Mouse (Mus musculus) neural tube, embryonic 15.5 days (tissue): ENCODE measurements at regions not wholly inside any gene's neighbourhood (a gene's known extent, or its start where the extent isn't known, plus 50 kb on each side); places are given as distances from the start of the nearest gene placed in this dataset.

Experiments used
- ATAC-seq: fragments of 200-750 bp; cut with Nextera tagmentation; 2 replicates; pipeline ENCODE4 v1.8.0; 2017; ENCODE audit warnings: mild to moderate bottlenecking, moderate TSS enrichment, moderate library complexity; ENCODE audit not compliant: low FRiP score
- H3K27ac ChIP-seq: fragments of 300-500 bp; sonication (generic); replicated peaks from 2 replicates; pipeline ENCODE4 v1.5.1; 2015; ENCODE audit warnings: mild to moderate bottlenecking, inconsistent platforms
- H3K27me3 ChIP-seq: fragments of 300-500 bp; sonication (generic); replicated peaks from 2 replicates; pipeline ENCODE4 v1.6.1; 2015; ENCODE audit warnings: inconsistent platforms
- H3K36me3 ChIP-seq: fragments of 300-500 bp; sonication (generic); 2 replicates; pipeline ENCODE4 v1.6.1; 2015; ENCODE audit warnings: inconsistent platforms
- H3K4me1 ChIP-seq: fragments of 300-500 bp; sonication (generic); 2 replicates; pipeline ENCODE4 v1.6.1; 2015; ENCODE audit warnings: inconsistent platforms
- H3K4me2 ChIP-seq: fragments of 300-500 bp; sonication (generic); 2 replicates; pipeline ENCODE4 v1.6.1; 2015; ENCODE audit warnings: inconsistent platforms, mild to moderate bottlenecking, moderate library complexity
- H3K4me3 ChIP-seq: fragments of 300-500 bp; sonication (generic); replicated peaks from 2 replicates; pipeline ENCODE4 v1.5.1; 2015; ENCODE audit warnings: mild to moderate bottlenecking, inconsistent platforms
- H3K9ac ChIP-seq: fragments of 300-500 bp; sonication (generic); replicated peaks from 2 replicates; pipeline ENCODE4 v1.6.1; 2015; ENCODE audit warnings: mild to moderate bottlenecking, inconsistent platforms
- H3K9me3 ChIP-seq: fragments of 300-500 bp; sonication (generic); replicated peaks from 2 replicates; pipeline ENCODE4 v1.6.1; 2016; ENCODE audit warnings: inconsistent platforms
- WGBS: fragments of 180-500 bp; shearing (Covaris S2); methylation state at CpG from one replicate; pipeline ENCODE4 v1.1.7; 2015; ENCODE audit warnings: mixed read lengths; 5-methylcytosine and 5-hydroxymethylcytosine counted together

GRCm38 (mm10) chr12:86626684-86627083, 51.8 kb upstream of the Vash1 start:
- ATAC-seq = no peak
- no peaks in the 10 kb centered on the region for H3K27me3 ChIP-seq
- no peak overlapping the region for H3K9ac ChIP-seq
- WGBS = 76% methylated on average over 3 of the region's 3 CpGs
- no peak overlapping the region for H3K27ac ChIP-seq
- no peaks in the 10 kb centered on the region for H3K4me1 ChIP-seq
- no peaks in the 10 kb centered on the region for H3K9me3 ChIP-seq
- H3K4me2 ChIP-seq = no peak overlapping the region
- H3K4me3 ChIP-seq = no peak overlapping the region
- no peaks in the 10 kb centered on the region for H3K36me3 ChIP-seq

- no peaks in the 10 kb centered on the region for H3K27me3 ChIP-seq
- ATAC-seq = no peak
These were observed 50.3 kb upstream of the Vash1 start for GRCm38 (mm10) chr12:86628050-86628782.

More at GRCm38 (mm10) chr12:86628050-86628782, 50.3 kb upstream of the Vash1 start:
- H3K9ac ChIP-seq = no peak overlapping the region
- H3K9me3 ChIP-seq = no peaks in the 10 kb centered on the region
- H3K4me2 ChIP-seq = no peak overlapping the region
- whole genome bisulfite sequencing = 81% methylated on average over 10 of the region's 10 CpGs
- no peaks in the 10 kb centered on the region for H3K36me3 ChIP-seq
- no peaks in the 10 kb centered on the region for H3K4me1 ChIP-seq
- no peak overlapping the region for H3K4me3 ChIP-seq
- H3K27ac ChIP-seq = no peak overlapping the region
